Mouse (Mus musculus): ENCODE results near the gene Fam83g. TPM values are rescaled to one million over a fixed set of nuclear protein-coding genes. Genes with fewer than 3 reads are reported as not detected.
A peak's percentile ranks its signal among the peaks of the same experiment; 100 is the strongest.

The Fam83g gene
- polyA plus RNA-seq, 1 experiment from 2014 or later = 6.2 TPM

DNA sequence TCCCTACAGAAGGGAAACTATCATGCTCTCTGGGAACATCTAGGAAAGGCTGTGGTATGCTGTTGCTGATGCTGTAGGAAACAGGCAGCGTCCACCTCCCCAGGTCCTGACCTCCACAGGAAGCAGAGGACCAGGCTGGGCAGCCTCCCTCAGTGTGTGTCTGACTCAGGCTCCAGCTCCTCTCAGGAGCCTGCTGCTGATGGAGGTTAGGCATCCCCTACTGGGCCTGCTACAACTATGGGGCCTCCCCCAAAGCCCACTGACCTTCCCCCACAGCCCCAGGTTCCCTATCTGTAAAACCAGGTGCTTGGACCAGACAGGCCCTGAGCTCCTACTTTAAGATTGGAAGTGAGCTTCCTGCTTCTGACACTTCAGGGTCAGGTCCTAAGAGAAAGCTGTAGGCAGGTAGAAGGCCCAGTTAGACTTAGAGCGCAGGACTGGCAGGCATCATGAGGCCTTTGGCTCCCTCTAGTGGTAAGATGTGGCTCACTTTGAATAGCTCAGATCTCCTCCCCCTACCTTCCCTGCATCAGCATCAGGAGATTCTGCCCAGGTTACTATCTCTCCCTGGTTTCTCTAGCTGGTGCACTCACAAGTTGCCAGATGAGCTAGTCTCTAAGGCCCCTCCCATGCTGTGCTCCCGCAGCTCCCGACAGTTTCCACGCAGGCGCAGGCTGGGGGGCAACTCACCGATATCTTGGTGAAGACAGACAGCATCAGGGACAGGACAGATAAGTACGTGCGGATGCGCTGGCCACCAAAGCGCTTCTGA lies 30.6 kb downstream of the Fam83g start:
- Histone ChIP-seq H3K4me2 (ENCODE audit: low read depth, low read length) (no peak overlapping the region), H3K36me3 (ENCODE audit: control insufficient read depth, insufficient read depth) (no peaks in the 10 kb centered on the region), H3K27ac (ENCODE audit: low read length) (no peak overlapping the region), H3K4me1 (ENCODE audit: control insufficient read depth, low read depth, low read length) (no peaks in the 10 kb centered on the region), H3K9me3 (replicated peaks; ENCODE audit: control insufficient read depth, low read length) (no peaks in the 10 kb centered on the region), H3K9ac (ENCODE audit: low read depth, low read length) (no peak overlapping the region), H3K27me3 (ENCODE audit: control insufficient read depth, insufficient read depth, low read depth, low read length) (no peaks in the 10 kb centered on the region), H3K4me3 (ENCODE audit: low read depth, low read length) (no peak overlapping the region)
- peak; percentile 77 for ATAC-seq (ENCODE audit: low read depth)
- 34% methylated on average over 11 of the region's 11 CpGs for WGBS (ENCODE audit: insufficient replicate concordance)

DNA sequence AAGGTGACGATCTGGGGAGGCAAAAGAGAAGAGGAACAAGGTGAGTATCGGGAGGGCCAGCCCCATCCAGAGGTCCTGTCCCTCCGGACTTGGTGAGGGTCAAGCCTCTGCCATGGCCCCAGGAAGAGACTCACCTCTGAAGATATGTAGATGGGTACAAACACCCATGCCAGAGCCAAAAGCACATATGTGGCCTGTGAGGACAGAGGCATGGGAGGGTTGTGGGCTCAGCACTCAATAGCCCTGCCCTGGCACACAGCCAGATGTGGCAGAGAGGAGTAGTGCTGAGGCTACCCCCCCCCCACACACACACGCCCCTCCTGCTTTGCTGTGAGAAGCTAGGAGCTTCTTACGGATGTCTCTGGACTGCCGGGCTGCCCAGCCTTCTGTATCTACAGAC lies 31.2 kb downstream of the Fam83g start:
- Histone ChIP-seq H3K4me2 (ENCODE audit: low read depth, low read length) (no peak overlapping the region), H3K36me3 (ENCODE audit: control insufficient read depth, insufficient read depth) (no peaks in the 10 kb centered on the region), H3K4me3 (ENCODE audit: low read depth, low read length) (no peak overlapping the region), H3K9ac (ENCODE audit: low read depth, low read length) (no peak overlapping the region), H3K27me3 (ENCODE audit: control insufficient read depth, insufficient read depth, low read depth, low read length) (no peaks in the 10 kb centered on the region), H3K9me3 (replicated peaks; ENCODE audit: control insufficient read depth, low read length) (no peaks in the 10 kb centered on the region), H3K27ac (ENCODE audit: low read length) (no peak overlapping the region), H3K4me1 (ENCODE audit: control insufficient read depth, low read depth, low read length) (no peaks in the 10 kb centered on the region)
- 47% methylated on average over 6 of the region's 6 CpGs for WGBS (ENCODE audit: insufficient replicate concordance)
- ATAC-seq (ENCODE audit: low read depth) = no peak; the same call in 1 of the 2 replicates

DNA sequence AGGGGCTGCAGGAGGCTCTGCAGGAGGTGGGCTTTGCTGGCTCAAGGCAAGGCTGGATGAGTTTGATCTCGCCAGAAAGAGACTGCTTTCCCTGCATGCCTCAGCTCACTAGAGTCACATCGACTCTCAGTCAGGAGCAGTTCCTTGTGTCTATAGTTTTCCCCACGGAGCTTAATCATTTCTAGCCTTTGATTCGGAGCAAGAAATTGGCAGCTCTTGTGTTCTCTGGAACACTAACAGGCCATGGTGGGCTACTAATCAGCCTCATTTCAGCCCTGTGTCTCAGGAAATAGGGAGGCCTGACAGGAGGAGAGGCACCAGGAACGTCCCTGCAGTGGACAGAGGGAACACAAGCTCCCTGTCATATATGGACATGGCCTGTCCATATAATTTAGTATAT lies 34.1 kb downstream of the Fam83g start:
- 51% methylated on average over 5 of the region's 5 CpGs for WGBS (ENCODE audit: insufficient replicate concordance)
- Histone ChIP-seq H3K4me1 (ENCODE audit: control insufficient read depth, low read depth, low read length) (no peaks in the 10 kb centered on the region), H3K4me2 (ENCODE audit: low read depth, low read length) (no peak overlapping the region), H3K27me3 (ENCODE audit: control insufficient read depth, insufficient read depth, low read depth, low read length) (no peaks in the 10 kb centered on the region), H3K9me3 (replicated peaks; ENCODE audit: control insufficient read depth, low read length) (no peaks in the 10 kb centered on the region), H3K4me3 (ENCODE audit: low read depth, low read length) (no peak overlapping the region), H3K36me3 (ENCODE audit: control insufficient read depth, insufficient read depth) (no peaks in the 10 kb centered on the region), H3K27ac (ENCODE audit: low read length) (no peak overlapping the region), H3K9ac (ENCODE audit: low read depth, low read length) (no peak overlapping the region)
- ATAC-seq (ENCODE audit: low read depth) = no peak

DNA sequence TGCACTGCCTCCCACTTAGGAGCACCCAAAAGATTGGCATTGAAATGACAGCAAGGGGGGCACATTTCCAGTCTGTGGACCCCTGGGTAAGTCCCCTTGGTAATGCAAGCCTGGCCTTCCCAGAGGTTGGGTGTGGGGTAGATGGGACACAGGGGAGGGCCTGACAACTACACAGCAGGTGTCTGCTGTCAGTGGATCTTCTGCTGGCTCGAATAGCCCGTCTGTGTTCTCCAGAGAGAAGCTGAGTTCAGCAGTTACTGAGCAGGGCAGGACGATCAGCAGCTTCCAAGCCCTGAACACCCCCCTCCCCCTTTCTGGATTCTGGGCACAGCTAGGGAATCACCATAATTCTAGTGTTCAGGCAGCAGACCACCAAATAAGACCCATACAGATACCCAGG lies 35.5 kb downstream of the Fam83g start:
- Histone ChIP-seq H3K9me3 (replicated peaks; ENCODE audit: control insufficient read depth, low read length) (no peaks in the 10 kb centered on the region), H3K27ac (ENCODE audit: low read length) (no peak overlapping the region), H3K4me3 (ENCODE audit: low read depth, low read length) (no peak overlapping the region), H3K27me3 (ENCODE audit: control insufficient read depth, insufficient read depth, low read depth, low read length) (no peaks in the 10 kb centered on the region), H3K4me2 (ENCODE audit: low read depth, low read length) (no peak overlapping the region), H3K36me3 (ENCODE audit: control insufficient read depth, insufficient read depth) (no peaks in the 10 kb centered on the region), H3K4me1 (ENCODE audit: control insufficient read depth, low read depth, low read length) (no peaks in the 10 kb centered on the region), H3K9ac (ENCODE audit: low read depth, low read length) (no peak overlapping the region)
- 57% methylated on average over 3 of the region's 3 CpGs for WGBS (ENCODE audit: insufficient replicate concordance)
- ATAC-seq (ENCODE audit: low read depth) = no peak

DNA sequence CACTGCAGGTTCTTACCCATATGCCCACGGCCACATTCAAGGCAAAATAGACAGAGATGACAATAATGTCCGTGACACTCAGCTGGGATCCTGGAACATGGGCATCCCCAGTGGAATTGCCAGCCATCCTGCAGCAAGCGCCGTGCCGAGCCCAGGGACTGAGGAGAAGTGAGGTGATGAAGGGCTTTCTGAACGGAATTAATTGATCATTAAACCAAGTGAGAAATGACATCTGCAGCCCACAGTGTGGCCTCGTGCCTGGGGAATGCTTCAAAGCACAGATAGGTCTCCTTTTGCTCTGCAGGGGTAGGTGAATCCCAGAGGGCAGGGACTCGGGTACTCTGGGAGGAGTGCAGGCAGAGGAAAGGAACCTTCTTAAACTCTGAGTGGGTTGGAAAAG lies 35.9 kb downstream of the Fam83g start:
- Histone ChIP-seq H3K36me3 (ENCODE audit: control insufficient read depth, insufficient read depth) (no peaks in the 10 kb centered on the region), H3K27ac (ENCODE audit: low read length) (no peak overlapping the region), H3K9ac (ENCODE audit: low read depth, low read length) (no peak overlapping the region), H3K4me2 (ENCODE audit: low read depth, low read length) (no peak overlapping the region), H3K4me1 (ENCODE audit: control insufficient read depth, low read depth, low read length) (no peaks in the 10 kb centered on the region), H3K4me3 (ENCODE audit: low read depth, low read length) (no peak overlapping the region), H3K9me3 (replicated peaks; ENCODE audit: control insufficient read depth, low read length) (no peaks in the 10 kb centered on the region), H3K27me3 (ENCODE audit: control insufficient read depth, insufficient read depth, low read depth, low read length) (no peaks in the 10 kb centered on the region)
- ATAC-seq (ENCODE audit: low read depth) = no peak
- WGBS (ENCODE audit: insufficient replicate concordance) = 66% methylated on average over 8 of the region's 8 CpGs

DNA sequence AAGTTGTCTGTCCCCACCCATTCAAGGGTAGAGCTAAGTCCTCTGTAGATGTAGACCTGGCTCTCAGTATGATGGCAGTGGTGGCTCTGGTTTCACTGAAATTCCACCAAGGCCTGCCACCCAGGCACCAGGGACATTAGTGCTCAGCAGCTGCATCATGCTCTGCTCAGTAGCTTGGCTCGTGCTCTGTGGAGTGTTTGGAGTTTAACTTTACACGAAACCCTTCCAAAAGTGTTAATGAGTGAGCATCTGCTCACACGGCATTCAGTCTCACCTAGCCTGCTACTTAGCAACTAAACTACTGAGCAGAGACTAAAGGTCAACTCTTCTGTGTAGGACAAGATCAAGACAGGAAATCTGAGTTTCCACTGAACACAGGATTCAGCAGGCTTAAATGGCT lies 36.7 kb downstream of the Fam83g start, which contains the start of gene Slc5a10:
Slc5a10 (minus strand) TSS at position 191 of the 400 bp plus-strand sequence.
- Histone ChIP-seq H3K4me2 (ENCODE audit: low read depth, low read length) (no peak within 1 kb of the TSS), H3K4me1 (ENCODE audit: control insufficient read depth, low read depth, low read length) (no peaks in the 10 kb centered on the region), H3K9ac (ENCODE audit: low read depth, low read length) (no peak within 1 kb of the TSS), H3K36me3 (ENCODE audit: control insufficient read depth, insufficient read depth) (no peaks in the 10 kb centered on the region), H3K4me3 (ENCODE audit: low read depth, low read length) (no peak within 1 kb of the TSS), H3K27me3 (ENCODE audit: control insufficient read depth, insufficient read depth, low read depth, low read length) (no peaks in the 10 kb centered on the region), H3K9me3 (replicated peaks; ENCODE audit: control insufficient read depth, low read length) (no peaks in the 10 kb centered on the region), H3K27ac (ENCODE audit: low read length) (no peak within 1 kb of the TSS)
- no peak for ATAC-seq (ENCODE audit: low read depth)
- WGBS (ENCODE audit: insufficient replicate concordance) = 70% methylated on average over 3 of the region's 3 CpGs

DNA sequence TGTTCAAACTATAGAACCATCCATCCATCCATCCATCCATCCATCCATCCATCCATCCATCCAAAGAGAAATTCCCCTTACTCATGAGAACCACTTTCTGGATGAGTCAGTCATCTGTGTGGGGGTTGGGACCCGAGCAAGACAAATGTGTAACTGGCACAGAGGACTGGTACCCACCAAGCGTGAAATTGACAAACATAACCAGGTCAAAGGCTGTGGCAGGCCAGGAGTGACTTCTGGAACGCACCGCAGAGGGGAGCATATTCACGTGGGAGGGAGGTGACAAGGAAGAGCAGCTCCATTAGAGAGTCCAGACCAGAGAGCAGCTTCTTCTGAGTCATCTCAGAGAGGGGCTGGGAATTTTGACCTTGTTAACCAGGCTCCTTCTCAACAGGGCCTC lies 38.2 kb downstream of the Fam83g start:
- H3K4me1 ChIP-seq (ENCODE audit: control insufficient read depth, low read depth, low read length) = no peaks in the 10 kb centered on the region
- WGBS (ENCODE audit: insufficient replicate concordance) = 55% methylated on average over 5 of the region's 5 CpGs
- no peak overlapping the region for H3K27ac ChIP-seq (ENCODE audit: low read length)
- no peaks in the 10 kb centered on the region for H3K36me3 ChIP-seq (ENCODE audit: control insufficient read depth, insufficient read depth)
- no peaks in the 10 kb centered on the region for H3K27me3 ChIP-seq (ENCODE audit: control insufficient read depth, insufficient read depth, low read depth, low read length)
- H3K9ac ChIP-seq (ENCODE audit: low read depth, low read length) = no peak overlapping the region
- H3K4me3 ChIP-seq (ENCODE audit: low read depth, low read length) = no peak overlapping the region
- H3K4me2 ChIP-seq (ENCODE audit: low read depth, low read length) = no peak overlapping the region
- H3K9me3 ChIP-seq (replicated peaks; ENCODE audit: control insufficient read depth, low read length) = no peaks in the 10 kb centered on the region
- ATAC-seq (ENCODE audit: low read depth) = no peak

DNA sequence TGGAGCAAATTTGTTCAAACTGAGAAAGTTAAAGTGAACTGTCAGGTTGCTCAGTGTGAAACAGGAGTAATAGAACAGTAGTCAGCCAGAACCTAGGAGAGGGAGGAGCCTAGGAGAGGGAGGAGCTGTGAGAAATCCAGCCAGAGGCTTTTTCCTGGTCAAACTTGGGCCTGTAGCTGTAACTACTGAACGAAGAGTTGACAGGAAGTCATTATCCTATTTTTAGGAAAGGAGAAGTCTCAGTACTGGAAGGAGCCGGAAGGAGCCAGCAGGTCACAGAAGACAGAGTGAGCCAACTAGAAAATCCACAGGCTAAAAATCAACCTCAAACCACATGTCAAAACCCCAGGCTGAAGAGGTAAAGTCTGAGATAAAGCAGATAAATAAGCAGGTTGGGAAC lies 44.1 kb downstream of the Fam83g start:
- H3K4me3 ChIP-seq (ENCODE audit: low read depth, low read length) = no peak overlapping the region
- H3K27me3 ChIP-seq (ENCODE audit: control insufficient read depth, insufficient read depth, low read depth, low read length) = no peaks in the 10 kb centered on the region
- H3K9me3 ChIP-seq (replicated peaks; ENCODE audit: control insufficient read depth, low read length) = no peaks in the 10 kb centered on the region
- 29% methylated on average over 2 of the region's 2 CpGs for WGBS (ENCODE audit: insufficient replicate concordance)
- H3K4me1 ChIP-seq (ENCODE audit: control insufficient read depth, low read depth, low read length) = no peaks in the 10 kb centered on the region
- no peak overlapping the region for H3K9ac ChIP-seq (ENCODE audit: low read depth, low read length)
- 0 out of 2 replicates have a peak, but pooled peaks have one; percentile 21 for ATAC-seq (ENCODE audit: low read depth)
- no peaks in the 10 kb centered on the region for H3K36me3 ChIP-seq (ENCODE audit: control insufficient read depth, insufficient read depth)
- no peak overlapping the region for H3K4me2 ChIP-seq (ENCODE audit: low read depth, low read length)
- H3K27ac ChIP-seq (ENCODE audit: low read length) = 0 out of 2 replicates have a peak overlapping the region, but pooled peaks have one; percentile 20

DNA sequence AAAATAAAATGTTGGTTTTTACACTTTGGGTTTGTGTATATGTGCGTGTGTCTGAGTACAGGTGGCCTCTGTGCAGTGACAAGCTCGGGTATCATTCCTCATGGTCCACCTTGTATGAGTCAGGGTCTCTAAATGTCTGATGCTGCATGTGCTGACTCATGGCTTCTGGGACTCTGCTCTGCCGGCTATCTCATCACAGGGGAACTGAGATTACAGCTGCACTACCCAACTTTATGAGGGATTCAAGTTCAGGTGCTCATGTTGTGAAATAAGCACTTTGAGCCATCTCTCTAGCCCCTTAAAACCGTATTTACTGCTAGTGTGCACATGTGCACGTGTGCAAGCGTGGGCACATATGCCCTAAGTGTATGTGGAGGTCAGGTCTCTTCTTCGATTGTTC lies 48.8 kb downstream of the Fam83g start:
- Histone ChIP-seq H3K36me3 (ENCODE audit: control insufficient read depth, insufficient read depth) (peaks cover 3% of the 10 kb centered on the region; the same call in 1 of the 2 replicates), H3K27ac (ENCODE audit: low read length) (no peak overlapping the region), H3K9me3 (replicated peaks; ENCODE audit: control insufficient read depth, low read length) (no peaks in the 10 kb centered on the region), H3K4me2 (ENCODE audit: low read depth, low read length) (no peak overlapping the region), H3K9ac (ENCODE audit: low read depth, low read length) (no peak overlapping the region), H3K27me3 (ENCODE audit: control insufficient read depth, insufficient read depth, low read depth, low read length) (no peaks in the 10 kb centered on the region), H3K4me3 (ENCODE audit: low read depth, low read length) (no peak overlapping the region), H3K4me1 (ENCODE audit: control insufficient read depth, low read depth, low read length) (no peaks in the 10 kb centered on the region)
- no peak for ATAC-seq (ENCODE audit: low read depth)
- 69% methylated on average over 7 of the region's 7 CpGs for WGBS (ENCODE audit: insufficient replicate concordance)
